Mouse (Mus musculus) midbrain, postnatal 0 days (tissue): ENCODE measurements at regions not wholly inside any gene's neighbourhood (a gene's known extent, or its start where the extent isn't known, plus 50 kb on each side); places are given as distances from the start of the nearest gene placed in this dataset.

Experiments
- ATAC-seq: fragments of 200-750 bp; cut with Nextera tagmentation; 2 replicates; pipeline ENCODE4 v1.8.0; 2017; ENCODE audit warnings: moderate number of reproducible peaks, mild to moderate bottlenecking, moderate TSS enrichment, moderate library complexity; ENCODE audit not compliant: low FRiP score
- DNase-seq: peaks from one replicate; pipeline ENCODE4 v3.0.0-alpha.2; 2015; ENCODE audit warnings: low spot score
- H3K27ac ChIP-seq: fragments of 300-500 bp; sonication (generic); 2 replicates; pipeline ENCODE4 v1.5.1; 2014; ENCODE audit warnings: low read depth, mild to moderate bottlenecking, low read length, mixed read lengths
- H3K27me3 ChIP-seq: fragments of 300-500 bp; sonication (generic); 2 replicates; pipeline ENCODE4 v1.6.1; 2014; ENCODE audit warnings: low read length, control low read depth, mixed read lengths; ENCODE audit not compliant: insufficient read depth
- H3K36me3 ChIP-seq: fragments of 300-500 bp; sonication (generic); 2 replicates; pipeline ENCODE4 v1.6.1; 2014; ENCODE audit warnings: low read length, control low read depth, mixed read lengths; ENCODE audit not compliant: insufficient read depth
- H3K4me1 ChIP-seq: fragments of 300-500 bp; sonication (generic); 2 replicates; pipeline ENCODE4 v1.6.1; 2014; ENCODE audit warnings: mild to moderate bottlenecking, control low read depth, antibody characterized with exemption, low read length, mixed read lengths; ENCODE audit not compliant: insufficient read depth
- H3K4me2 ChIP-seq: fragments of 300-500 bp; sonication (generic); 2 replicates; pipeline ENCODE4 v1.6.1; 2014; ENCODE audit warnings: low read depth, mild to moderate bottlenecking, low read length, mixed read lengths; ENCODE audit not compliant: poor library complexity, severe bottlenecking
- H3K4me3 ChIP-seq: fragments of 300-500 bp; sonication (generic); 2 replicates; pipeline ENCODE4 v1.5.1; 2014; ENCODE audit warnings: low read depth, mild to moderate bottlenecking, low read length, moderate library complexity
- H3K9ac ChIP-seq: fragments of 300-500 bp; sonication (generic); replicated peaks from 2 replicates; pipeline ENCODE4 v1.6.1; 2014; ENCODE audit warnings: mild to moderate bottlenecking, low read length, moderate library complexity, mixed read lengths; ENCODE audit not compliant: poor library complexity, severe bottlenecking
- H3K9me3 ChIP-seq: fragments of 300-500 bp; sonication (generic); 2 replicates; pipeline ENCODE4 v1.6.1; 2016; ENCODE audit warnings: low read length, control low read depth
- CTCF ChIP-seq: IDR thresholded peaks from 2 replicates; pipeline ENCODE4 v1.5.1; 2016; ENCODE audit warnings: antibody characterized with exemption, mild to moderate bottlenecking
- WGBS: fragments of 180-500 bp; shearing (Covaris S2); extraction: QIAGEN DNeasy Blood & Tissue Kit; methylation state at CpG from one replicate; pipeline ENCODE4 v1.1.7; 2014; 5-methylcytosine and 5-hydroxymethylcytosine counted together

- WGBS: 88% methylated on average over 4 of the region's 4 CpGs
Measured at GRCm38 (mm10) chr3:82707628-82708027, 159.7 kb upstream of the Npy2r start.

GRCm38 (mm10) chr3:82692131-82692530 is 144.2 kb upstream of the Npy2r start:
- no peak overlapping the region for H3K9ac ChIP-seq
- ATAC-seq: no peak
- DNase-seq: no peak
- no peaks in the 10 kb centered on the region for H3K27me3 ChIP-seq
- 93% methylated on average over 2 of the region's 2 CpGs for WGBS
- no peak overlapping the region for H3K27ac ChIP-seq
- H3K4me3 ChIP-seq: no peak overlapping the region
- H3K4me2 ChIP-seq: no peak overlapping the region
- H3K36me3 ChIP-seq: no peaks in the 10 kb centered on the region
- no peaks in the 10 kb centered on the region for H3K4me1 ChIP-seq
- peak; percentile 27 for TF ChIP-seq CTCF
- H3K9me3 ChIP-seq: no peaks in the 10 kb centered on the region

More at GRCm38 (mm10) chr3:82707628-82708027, 159.7 kb upstream of the Npy2r start:
- ATAC-seq (no peak), DNase-seq (no peak)
- no peaks in the 10 kb centered on the region for H3K9me3 ChIP-seq
- H3K36me3 ChIP-seq: no peaks in the 10 kb centered on the region
- no peak overlapping the region for H3K27ac ChIP-seq
- no peaks in the 10 kb centered on the region for H3K4me1 ChIP-seq
- no peak for TF ChIP-seq CTCF
- no peak overlapping the region for H3K9ac ChIP-seq
- no peak overlapping the region for H3K4me2 ChIP-seq
- no peaks in the 10 kb centered on the region for H3K27me3 ChIP-seq
- no peak overlapping the region for H3K4me3 ChIP-seq

- DNase-seq: no peak
- ATAC-seq: no peak
- H3K27ac ChIP-seq: no peak overlapping the region
- H3K9ac ChIP-seq: no peak overlapping the region
- no peak for TF ChIP-seq CTCF
- no peaks in the 10 kb centered on the region for H3K27me3 ChIP-seq
- 66% methylated on average over 8 of the region's 8 CpGs for WGBS
- H3K4me2 ChIP-seq: no peak overlapping the region
- H3K4me3 ChIP-seq: no peak overlapping the region
- H3K36me3 ChIP-seq: no peaks in the 10 kb centered on the region
- no peaks in the 10 kb centered on the region for H3K9me3 ChIP-seq
- no peaks in the 10 kb centered on the region for H3K4me1 ChIP-seq
Measured at GRCm38 (mm10) chr3:82656159-82656874, 108.4 kb upstream of the Npy2r start.

- Histone ChIP-seq H3K27me3 (no peaks in the 10 kb centered on the region), H3K4me2 (no peak overlapping the region), H3K4me1 (no peaks in the 10 kb centered on the region), H3K27ac (no peak overlapping the region; the same call in 1 of the 2 replicates), H3K4me3 (no peak overlapping the region), H3K9ac (no peak overlapping the region), H3K9me3 (no peaks in the 10 kb centered on the region), H3K36me3 (no peaks in the 10 kb centered on the region)
- WGBS: 34% methylated on average over 2 of the region's 2 CpGs
- ATAC-seq (no peak; the same call in 1 of the 2 replicates), DNase-seq (no peak)
- TF ChIP-seq CTCF: no peak
Measured at GRCm38 (mm10) chr3:82652346-82652745, 104.5 kb upstream of the Npy2r start.

- H3K4me3 ChIP-seq: no peak overlapping the region
- no peaks in the 10 kb centered on the region for H3K9me3 ChIP-seq
- H3K4me2 ChIP-seq: no peak overlapping the region
- WGBS: 84% methylated on average over 2 of the region's 2 CpGs
- TF ChIP-seq CTCF: no peak
- no peaks in the 10 kb centered on the region for H3K4me1 ChIP-seq
- no peak overlapping the region for H3K27ac ChIP-seq
- no peak overlapping the region for H3K9ac ChIP-seq
- DNase-seq: no peak
- H3K36me3 ChIP-seq: no peaks in the 10 kb centered on the region
- H3K27me3 ChIP-seq: no peaks in the 10 kb centered on the region
- no peak for ATAC-seq
Measured at GRCm38 (mm10) chr3:82640052-82640451, 92.2 kb upstream of the Npy2r start.

DNA sequence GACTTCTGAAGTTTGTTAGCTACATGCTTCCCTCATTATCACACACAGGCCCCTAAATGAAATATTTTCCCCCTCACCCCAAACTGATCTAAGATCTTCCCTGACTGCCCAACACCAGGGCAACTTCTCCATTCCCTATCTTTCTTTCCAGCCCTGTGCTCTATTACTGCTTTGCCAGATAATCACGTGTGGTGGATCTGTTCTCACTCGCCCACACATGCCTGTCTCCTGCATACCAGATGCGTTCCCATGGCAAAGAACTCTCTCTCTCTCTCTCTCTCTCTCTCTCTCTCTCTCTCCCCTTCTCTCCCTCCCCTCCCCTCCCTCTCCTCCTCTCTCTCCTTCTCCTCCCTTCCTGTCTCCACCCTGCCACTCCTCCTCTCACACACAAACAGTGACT is 88.8 kb upstream of the Npy2r start:
- Histone ChIP-seq H3K4me2 (no peak overlapping the region), H3K4me3 (no peak overlapping the region), H3K9me3 (no peaks in the 10 kb centered on the region), H3K9ac (no peak overlapping the region), H3K4me1 (no peaks in the 10 kb centered on the region), H3K27ac (no peak overlapping the region), H3K36me3 (no peaks in the 10 kb centered on the region), H3K27me3 (no peaks in the 10 kb centered on the region)
- peak; percentile 56; the same call in 1 of the 2 replicates for ATAC-seq
- TF ChIP-seq CTCF: no peak
- DNase-seq: no peak
- 18% methylated on average over 3 of the region's 3 CpGs for WGBS
